Mouse (Mus musculus): ENCODE data around the gene Stat5a.

Stat5a gene

DNA sequence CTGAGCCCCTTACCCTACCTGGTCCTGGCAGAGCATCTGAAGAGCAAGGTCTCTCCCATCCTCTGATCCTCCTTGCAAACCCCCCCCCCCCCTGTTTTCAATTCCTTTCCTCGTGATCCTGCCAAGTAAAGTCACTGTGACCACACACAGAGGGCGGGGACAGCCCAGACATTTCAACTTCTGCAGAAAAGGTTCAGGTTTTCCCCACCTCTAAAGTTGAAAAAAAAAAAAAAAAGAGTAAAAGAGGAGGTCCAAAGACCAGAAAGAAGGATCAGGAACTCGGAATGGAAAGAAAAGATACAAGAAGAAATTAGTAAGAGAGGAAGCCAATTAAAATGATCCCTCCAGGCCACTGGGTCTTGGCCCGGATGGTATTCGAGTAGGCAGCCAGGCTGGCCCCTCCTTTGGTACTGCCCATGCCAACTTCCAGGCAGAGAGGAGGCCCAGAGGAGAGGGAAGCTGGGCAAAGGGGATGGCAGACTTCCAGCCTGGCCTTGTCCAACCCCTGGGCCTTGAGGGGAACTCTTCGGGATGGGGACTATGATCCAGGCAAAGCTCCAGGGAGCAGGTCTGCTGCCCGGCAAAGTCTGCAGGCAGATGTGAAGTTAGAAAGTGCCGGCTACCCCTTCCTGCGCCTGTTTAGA lies at the start of gene Stat5a:
Stat5a (plus strand) TSS at position 417 of the 644 bp plus-strand sequence.
- peak; percentile 77 to 84 for DNase-seq

DNA sequence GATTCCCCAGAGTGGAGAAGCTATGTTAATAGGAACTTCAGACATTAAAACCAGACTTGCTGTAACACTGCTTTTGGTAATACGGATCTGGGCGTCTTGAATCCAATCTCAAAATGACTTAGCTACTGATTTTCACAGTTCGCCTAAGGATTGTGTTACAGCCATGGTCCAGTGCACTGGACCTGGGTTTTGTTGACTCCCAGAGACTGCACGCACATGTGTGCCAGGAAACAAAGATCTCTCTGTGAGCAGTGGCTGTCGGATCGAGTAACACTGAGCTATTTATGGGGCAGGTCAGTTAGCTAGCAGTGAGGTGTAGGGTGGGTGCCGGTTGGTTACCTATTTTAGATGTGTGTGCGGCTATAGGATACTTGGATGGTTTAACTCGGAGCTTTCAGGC lies 48.6 kb upstream of the Stat5a start:
- no peak for DNase-seq

DNA sequence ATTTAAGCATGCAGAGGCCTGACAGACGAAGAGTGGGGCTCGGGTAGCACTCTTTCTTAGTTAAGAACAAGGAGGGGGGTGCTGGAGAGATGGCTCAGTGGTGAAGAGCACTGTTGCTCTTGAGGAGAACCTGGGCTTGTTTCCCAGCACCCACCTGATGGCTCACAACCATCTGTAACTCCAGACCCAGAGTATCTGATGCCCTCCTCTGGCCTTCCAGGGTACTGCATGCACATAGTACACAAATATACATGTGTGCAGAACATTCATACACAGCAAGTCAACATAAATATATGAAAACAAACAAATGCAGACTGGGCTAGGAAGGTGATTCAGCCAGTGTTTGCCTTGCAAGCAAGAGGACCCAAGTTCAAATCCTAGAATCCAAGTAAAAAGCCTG lies 48.0 kb upstream of the Stat5a start:
- no peak for DNase-seq

DNA sequence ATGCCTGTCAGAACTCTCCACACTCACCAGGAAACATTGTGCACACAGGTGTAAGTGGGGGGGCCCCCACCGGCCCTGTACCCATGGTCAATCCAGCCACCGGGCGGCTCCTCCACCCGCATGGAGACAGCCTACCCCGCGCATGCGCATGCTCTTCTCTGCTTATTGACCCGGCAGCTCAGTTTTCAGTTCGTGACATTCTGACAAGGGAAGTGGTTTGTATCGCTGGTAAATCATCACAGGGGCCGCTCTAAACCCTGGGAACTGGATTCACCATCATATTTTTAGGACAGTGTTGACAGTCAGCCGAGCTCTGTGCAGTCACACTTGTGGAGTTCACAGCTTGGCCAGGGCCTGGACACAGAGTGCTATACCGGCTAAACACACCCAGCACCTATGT lies 44.7 kb upstream of the Stat5a start:
- DNase-seq = peak; percentile 84 to 90

DNA sequence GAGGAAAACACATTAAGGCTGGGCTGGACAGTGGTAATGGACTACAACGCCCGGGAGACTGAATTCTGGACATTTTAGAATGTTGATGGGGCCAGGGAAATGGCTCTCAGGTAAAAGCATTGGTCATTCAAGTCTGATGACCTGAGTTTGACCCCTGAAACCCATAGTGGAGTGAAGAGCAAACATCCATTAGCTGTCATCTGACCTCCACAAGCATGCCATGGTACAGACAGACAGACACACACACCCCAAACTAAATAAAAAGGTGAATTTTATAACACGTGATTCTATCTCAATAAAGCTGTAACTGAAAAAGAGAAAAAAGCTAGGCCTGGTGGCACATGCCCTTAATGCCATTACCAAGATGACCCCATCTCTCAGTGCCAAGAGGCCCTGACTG lies 42.8 kb upstream of the Stat5a start:
- DNase-seq = no peak

DNA sequence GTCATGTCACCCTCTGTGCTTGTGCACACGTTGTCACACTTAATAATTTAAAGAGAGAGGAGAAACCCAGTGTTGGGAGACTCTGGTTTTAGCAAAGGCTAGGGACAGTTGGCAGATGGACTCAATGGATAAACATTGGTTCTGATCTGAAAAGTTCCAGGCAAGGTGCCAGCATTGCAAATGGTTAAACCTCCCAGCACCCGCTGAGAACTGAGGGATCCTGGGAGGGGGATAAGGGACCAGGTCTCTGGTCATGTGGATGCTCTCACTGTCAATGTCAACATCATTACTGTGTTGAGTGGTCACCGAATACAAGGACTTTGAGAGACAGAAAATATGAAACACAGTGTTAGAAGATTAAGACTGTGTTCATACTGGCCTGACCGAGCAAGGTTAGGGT lies 42.4 kb upstream of the Stat5a start:
- no peak for DNase-seq

DNA sequence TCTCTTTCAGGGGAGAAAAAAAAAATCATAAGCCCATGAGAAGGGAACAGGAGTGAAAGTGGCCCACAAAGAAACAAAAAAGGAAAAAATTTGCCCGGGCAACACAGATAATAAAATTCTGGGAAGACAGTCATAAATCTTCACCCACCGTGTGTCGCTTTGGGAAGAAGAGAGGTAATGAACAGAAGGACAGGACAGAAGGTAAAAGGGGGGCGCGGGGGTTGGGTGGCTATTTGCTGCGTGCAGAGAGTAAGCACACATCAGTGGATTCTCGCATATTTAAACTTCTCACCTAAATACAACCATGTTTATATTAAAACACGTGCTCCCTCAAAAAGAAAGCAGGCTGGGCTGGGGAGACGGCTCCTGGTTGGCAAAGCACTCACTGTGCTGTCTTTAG lies 41.8 kb upstream of the Stat5a start:
- no peak for DNase-seq

DNA sequence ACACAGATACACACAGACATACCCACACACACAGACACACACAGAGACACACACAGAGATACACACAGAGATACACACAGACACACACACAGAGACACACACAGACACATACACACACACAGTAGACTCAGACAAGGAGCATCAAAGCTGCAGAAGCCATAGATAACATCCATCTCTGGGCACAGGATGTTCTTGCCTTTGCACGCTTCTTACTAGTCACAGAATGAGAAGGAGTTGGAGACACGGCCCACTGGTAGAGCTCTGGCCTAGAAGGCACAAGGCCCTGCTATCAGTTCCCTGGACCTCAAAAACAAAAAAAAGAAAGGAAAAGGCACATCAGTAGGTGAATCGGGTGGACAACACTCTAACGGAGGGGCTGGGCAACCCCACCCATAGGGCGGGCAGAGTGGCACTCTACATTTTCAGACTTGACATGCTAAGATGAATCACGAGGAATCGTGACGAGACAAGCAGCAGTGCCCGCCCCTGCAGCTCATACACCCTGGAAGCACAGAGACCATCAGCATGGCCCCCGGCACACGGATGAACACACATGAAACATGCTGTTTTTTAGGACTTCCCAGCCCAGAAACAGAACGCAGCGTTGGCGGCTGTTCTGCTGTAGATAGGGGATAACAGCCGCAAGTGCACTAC lies 40.7 kb upstream of the Stat5a start:
- DNase-seq = no peak

DNA sequence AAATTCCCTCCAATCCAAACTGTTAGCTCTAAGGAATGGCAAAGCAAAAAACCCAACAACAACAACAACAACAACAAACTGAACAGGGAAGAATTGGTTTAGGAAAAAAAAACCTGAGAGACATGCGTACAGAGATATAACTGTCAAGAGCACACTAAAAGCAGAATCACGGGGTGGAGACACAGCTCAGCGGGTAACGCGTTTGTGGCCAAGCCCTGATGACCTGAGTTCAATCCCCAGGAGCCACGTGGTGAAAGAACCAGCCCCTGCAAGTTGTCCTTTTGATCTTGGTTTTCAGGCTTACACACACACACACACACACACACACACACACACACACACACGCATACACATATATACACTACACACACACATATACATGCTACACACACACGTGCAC lies 40.1 kb upstream of the Stat5a start:
- no peak for DNase-seq

DNA sequence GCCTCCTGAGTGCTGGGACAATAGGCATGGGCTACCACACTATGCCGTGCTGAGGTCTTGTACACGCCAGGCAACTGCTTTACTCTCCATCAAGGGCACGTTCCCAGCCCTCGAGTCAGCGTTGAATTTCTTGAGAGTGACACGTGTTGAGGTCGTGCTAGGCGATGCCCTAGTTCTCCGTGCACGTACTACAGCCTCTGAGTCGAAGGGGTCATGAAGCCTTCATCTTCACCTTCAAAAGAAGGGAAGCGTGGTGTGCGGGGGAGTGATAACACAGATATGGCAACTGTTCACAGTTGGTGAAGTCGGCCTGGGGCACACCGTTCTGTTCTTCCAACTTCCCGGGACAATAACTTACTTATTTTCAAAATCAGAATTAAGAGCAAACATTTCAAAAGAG lies 39.5 kb upstream of the Stat5a start:
- DNase-seq = no peak

DNA sequence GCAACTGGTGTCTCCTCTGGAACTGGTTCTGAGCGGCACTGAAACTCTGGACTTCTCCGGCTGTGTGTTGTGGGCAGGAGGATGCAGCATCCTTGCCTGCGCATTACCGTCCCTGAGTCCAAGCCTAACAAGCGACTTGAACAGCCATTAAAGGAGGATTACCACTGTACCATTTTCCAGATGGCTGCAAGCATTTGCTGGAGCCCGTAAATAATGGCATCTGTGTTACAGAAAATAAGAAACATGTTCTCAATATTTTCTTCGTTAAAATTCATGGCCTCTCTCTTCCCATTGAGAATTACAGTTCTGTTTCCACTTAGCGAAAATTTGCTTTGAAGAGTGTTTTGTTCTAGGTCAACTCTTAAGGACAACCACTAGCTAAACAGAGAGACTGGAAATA lies 39.1 kb upstream of the Stat5a start:
- DNase-seq = no peak

DNA sequence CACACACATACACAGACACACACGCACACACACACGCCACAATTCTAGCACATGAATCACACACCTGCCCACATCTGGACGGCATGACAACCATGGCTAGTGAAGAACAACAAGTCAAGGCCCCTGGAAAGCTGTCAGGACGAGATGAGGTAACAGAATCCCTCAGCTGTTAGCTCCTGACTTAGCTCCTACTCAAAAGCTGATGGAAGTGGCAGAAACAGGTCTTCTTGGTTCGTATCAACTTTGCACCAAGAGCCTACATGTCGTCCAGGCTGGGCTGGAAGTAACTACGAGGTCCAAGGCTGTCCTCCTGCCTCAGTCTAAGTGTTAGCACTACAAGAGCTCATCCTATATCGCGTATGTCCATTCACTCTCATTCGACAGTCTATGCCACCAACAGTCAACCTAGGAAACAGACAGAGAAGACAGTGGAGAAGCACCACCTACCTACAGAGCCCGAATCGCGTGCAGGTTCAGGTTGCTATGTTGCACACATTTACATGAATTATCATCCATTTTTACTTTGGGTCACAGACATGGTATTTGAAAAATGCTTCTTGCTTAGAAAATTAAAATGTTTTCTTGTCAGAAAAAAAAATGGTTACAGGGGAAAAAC lies 37.4 kb upstream of the Stat5a start:
- DNase-seq = no peak

DNA sequence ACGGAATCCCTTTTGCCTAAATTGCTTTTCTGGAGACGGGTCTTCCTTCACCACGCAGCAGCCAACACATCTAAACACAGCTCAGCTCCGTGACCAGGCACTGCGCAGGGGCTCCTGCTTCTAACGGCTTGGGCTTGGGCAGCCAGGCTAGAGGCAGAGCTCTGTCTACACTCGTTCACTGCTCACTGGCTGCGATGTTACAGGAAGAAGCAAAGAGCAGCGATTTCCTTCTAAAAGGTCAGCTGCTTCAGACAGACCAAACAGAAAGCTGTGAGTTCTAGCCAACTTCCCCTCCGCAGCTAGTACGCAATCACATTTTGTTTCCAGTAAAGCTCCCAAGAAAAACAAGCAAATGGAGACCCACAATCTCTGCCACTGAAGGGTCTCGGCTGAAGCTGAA lies 36.8 kb upstream of the Stat5a start:
- DNase-seq = peak; percentile 67 to 70

DNA sequence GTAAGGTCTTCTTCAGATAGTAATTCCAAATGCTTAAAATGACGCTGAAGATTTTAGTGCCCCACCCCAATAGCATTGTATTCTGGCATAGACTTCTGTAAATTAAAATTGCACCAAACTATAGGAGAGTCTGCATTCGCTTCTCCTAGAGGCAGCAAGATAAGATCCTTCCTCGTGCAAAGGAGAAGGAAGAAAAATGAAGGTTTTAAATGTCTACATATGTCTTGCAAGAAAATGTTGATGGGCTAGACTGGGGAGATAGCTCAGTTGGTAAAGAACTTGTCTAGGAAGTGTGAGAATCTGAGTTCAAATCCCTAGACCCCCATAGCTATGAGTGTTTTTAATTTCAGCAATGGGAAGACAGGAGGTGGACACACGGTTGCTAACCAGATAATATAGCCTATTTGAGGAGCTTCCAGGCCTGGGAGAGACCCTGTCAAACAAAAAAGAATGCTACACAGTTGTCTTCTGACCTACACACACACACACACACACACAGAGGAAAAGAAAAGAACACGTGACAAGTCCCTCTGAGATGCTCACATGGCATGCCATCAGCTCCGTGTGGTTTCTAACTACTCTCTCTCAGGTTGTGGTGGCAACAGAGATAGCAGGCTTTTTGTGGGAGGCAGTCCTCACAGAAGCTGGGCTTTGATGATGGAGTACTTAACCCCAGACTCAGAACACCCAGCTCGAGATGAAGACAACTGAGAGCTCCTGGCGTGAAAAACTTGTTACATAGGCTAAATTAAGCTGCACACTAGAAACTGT lies 35.4 kb upstream of the Stat5a start:
- no peak for DNase-seq

DNA sequence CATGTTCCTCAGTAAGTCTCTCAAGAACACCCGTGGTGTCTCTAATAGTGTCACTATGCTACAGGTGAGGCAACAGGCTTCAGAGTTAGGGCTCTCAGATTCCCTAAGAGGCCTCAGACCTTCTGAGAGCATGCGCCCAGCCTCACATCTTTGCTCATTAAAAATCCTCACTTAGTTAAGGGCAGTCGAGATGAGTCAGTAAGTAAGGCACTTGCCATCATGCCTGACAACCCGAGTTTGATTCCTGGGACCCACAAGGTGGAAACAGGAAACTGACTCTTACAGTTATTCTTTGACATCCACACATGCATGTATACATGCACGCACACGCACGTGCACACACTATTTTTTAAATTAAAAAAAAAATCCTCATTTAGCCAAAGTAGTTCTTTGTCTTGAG lies 34.7 kb upstream of the Stat5a start:
- DNase-seq = no peak

DNA sequence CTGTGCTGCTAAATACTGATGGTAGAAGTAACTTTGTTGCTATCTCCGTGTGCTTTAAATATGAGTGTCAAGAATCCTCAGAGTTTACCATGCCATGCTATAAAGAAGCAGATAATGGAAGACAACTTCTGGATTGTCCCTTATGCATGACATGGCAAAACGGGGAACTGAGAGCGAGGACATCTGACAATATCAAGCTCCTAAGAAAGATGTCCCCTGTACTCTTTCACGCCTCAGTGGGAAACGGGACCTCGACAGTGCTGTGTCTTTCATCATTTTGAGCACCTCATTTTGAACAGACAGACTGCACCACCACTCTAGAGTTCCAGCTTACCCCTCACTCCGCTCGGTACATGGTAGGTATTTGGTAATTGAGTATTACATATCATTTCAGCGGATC lies 33.7 kb upstream of the Stat5a start:
- DNase-seq = no peak

DNA sequence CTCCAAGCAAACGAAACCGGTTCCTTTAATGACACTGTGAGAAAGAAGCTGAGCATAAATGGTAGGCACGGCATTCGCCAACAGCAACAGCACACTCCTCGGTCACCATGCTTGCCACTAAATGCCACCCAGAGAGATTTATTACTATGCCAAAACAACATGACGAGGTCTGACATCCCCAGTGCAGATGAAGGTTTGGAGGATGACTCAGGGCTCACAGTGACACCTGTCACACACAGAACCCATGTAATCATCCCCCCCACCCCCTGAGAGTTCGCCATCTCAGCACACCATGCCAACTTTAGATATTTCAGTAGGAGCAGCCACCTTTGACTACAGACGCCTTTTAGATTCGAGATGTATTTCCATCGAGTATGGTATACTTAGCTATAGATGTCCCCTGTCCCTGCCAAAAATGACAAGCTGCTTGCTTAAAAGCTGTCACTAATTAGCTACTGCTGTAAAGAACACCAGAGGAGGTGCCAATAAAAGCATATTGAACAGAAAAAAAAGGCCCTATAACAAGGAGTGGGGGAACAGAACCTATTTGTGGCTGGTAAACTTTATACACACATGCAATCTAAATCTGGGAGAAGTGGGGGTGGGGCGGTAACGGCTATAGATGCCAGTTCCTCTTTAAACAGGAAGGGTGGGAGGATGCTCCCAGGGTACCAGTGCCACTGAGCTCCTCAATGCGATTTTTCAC lies 32.8 kb upstream of the Stat5a start:
- peak; percentile 62 to 66 for DNase-seq

DNA sequence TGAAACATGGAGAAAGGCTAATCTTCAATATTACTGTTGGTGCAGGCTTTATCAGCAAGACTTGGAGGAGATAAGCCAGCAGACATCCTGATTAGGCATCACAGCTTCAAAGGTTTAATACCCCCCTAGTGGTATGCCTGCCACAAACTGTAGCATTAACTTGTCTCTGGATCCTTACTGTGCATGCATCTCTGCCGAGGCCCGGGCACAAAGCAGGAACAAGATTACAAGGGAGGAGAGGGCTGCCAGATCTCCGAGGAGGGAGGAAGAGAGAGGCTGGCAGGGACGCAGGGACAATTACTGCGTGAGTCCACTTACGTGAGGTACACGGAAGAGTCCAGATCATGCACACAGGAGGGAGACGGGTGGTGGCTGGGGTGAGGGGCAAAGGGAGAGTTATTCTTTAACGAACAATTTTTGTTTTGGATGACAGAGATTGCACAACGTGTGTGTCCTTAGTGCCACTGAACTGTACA lies 30.4 kb upstream of the Stat5a start:
- DNase-seq = no peak

DNA sequence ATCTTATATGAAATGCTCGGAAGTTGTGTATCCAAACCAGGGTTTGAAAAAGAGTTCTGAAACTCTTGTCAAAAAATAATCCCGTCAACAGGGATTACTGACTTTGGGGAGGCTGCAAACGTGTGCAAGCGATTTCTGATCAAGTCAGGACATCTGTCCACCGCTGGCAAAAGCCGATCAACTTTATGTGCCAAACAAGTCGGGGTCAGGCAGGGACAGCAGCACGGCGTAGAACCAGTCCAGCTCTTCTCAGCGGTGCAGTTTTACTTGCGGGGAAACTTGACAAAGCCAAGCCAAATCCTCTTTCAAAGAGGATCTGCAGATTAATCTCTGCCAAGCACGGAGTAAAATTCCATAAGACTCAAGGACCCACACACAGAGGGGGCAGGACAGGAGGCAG lies 29.5 kb upstream of the Stat5a start:
- no peak for DNase-seq

DNA sequence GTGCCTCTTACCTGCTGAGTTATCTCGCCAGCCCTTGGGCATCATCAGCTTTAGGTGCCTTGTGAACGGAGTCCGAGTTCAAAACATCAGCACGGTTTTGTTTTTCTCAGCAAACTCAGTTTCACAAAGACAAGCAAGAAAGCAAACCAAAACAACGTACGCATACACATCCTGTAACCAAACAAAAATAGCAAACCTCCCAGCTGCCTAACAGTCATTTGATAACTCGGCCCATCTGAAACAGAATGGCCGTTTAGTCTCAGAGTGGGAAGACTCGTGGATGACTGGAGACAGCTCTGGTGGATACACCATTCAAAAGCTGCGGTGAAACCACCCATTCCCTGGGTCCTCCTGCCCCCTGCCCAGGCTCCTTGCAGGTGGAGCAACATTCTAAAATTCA lies 27.8 kb upstream of the Stat5a start:
- no peak for DNase-seq

DNA sequence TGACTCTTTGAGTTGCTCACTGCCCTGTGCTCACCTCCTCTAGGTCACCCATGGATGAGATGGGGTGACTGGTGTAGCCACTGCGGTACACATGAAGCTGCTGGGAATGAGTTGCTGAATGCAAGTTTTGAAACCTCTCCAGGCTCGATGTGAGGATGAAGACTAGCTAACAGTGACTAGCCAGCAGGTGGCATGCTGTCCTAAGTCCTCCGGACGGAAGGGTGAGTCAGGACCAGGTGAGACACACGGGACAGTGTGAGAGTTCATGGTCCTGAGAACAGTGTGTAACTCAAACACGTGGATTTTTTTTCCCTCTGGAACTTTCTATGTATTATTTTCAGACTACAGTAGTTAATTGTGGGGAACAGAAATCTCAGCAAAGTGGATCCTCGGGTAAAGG lies 25.7 kb upstream of the Stat5a start:
- peak; percentile 39 to 45 for DNase-seq

DNA sequence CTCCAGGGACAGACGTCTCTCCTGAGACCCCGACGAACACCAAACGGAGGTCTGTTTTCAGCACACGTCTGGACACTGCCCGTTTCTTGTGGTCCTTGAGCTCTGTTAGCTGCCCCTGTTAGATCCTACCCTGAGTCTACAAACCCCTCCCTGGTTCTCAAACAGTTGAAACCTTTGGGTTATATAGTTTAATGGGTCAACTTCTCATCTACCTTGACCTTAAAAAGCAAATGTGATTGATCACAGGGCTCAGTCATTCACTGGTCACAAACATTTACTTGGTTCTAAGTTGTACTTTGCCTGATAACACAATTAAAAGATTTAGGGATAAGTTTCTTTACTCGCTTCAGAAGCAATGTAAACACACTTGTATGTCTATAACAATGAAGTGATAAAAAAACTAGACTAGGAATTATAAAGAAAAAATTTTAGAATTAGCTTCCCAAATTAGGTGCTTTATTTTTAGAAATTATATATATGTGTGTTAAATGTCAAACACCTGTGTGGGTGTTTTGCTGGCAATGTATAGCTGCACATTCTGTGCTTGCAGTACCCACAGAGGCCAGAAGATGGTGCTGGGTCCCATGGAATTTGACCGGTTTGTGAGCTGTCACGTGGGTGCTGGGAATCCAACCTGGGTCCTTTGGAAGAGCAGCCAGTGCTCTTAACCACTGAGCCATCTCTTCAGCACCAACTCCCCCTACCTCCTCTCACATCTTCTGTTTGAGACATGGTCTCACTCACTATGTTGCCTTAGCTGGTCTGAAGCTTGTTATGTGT lies 22.0 kb upstream of the Stat5a start:
- DNase-seq = no peak
